In the genomic region with DNA sequence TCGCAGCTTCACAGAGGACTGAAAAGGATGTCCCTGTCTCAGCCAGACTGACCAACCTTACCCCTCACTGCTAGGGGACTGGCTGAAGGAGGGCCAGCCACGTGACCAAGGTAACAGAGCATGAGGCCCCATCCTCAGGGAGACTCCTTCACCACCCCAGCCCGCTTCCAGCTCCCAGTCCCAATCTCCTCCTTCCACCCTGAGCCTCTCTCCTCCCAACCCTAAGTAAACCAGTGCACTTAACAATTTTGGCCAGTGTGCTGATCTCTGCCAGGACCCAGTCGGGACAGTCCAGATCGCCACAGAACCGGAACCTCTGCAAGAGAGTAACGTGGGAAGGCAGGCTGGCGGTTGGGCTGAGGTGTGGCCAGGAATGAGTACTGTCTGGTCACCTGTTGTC, we compare ENCODE assay signal across 12 mouse cellular contexts. TPM values are rescaled to one million over a fixed set of nuclear protein-coding genes. Genes with fewer than 3 reads are reported as not detected.
DNase-seq lines count a peak whose midpoint lies in the region; ATAC-seq and TF ChIP-seq lines count a peak whose summit lies in the region.
"Had no signal": no experiment of that assay in that cellular context is flagged by ENCODE, and none has a peak within 500 bp of the region (broad histone marks: within the 10 kb centered on the region; RNA-seq: fewer than 3 reads in every experiment).

No protein-coding gene starts in this region.

- no peaks in the 10 kb centered on the region for H3K9me3 ChIP-seq in kidney, embryonic 15.5 days (replicated peaks)
- H3K9me3 ChIP-seq in hindbrain, embryonic 11.5 days (ENCODE audit: control insufficient read depth, low read length): no peaks in the 10 kb centered on the region
- H3K9me3 ChIP-seq in midbrain, embryonic 15.5 days: no peaks in the 10 kb centered on the region

- H3K9ac ChIP-seq in kidney, embryonic 15.5 days: no peak overlapping the region
- H3K9ac ChIP-seq in hindbrain, embryonic 11.5 days (ENCODE audit: low read depth, low read length): no peak overlapping the region
- 0 out of 2 replicates have a peak overlapping the region, but pooled peaks have one; percentile 62 for H3K9ac ChIP-seq in midbrain, embryonic 15.5 days

- no peak for DNase-seq in kidney, adult 9 months
- no peak for DNase-seq in hindbrain, embryonic 11.5 days (ENCODE audit: low spot score)
- DNase-seq in frontal cortex, postnatal 25 days (ENCODE audit: low spot score in 2 of 2): no peak
- no peak for DNase-seq in embryo, embryonic 10 days (ENCODE audit: low spot score)
- no peak for DNase-seq in ovary, postnatal 36 days (ENCODE audit: low spot score)
- DNase-seq: adrenal gland, adult 2 months; heart, adult 18-20 months; kidney, postnatal 36 days; lung, adult 18-20 months had no signal

- H3K27ac ChIP-seq in kidney, embryonic 15.5 days: no peak overlapping the region
- H3K27ac ChIP-seq in cortical plate, adult 2 months (ENCODE audit: insufficient read depth, low read length): no peak overlapping the region
- no peak overlapping the region for H3K27ac ChIP-seq in hindbrain, embryonic 11.5 days (ENCODE audit: low read depth, low read length)
- no peak overlapping the region for H3K27ac ChIP-seq in midbrain, embryonic 15.5 days

- H3K36me3 ChIP-seq in kidney, embryonic 15.5 days: peaks cover 15% of the 10 kb centered on the region
- no peaks in the 10 kb centered on the region for H3K36me3 ChIP-seq in hindbrain, embryonic 11.5 days (ENCODE audit: control insufficient read depth, insufficient read depth, low read length)
- H3K36me3 ChIP-seq in midbrain, embryonic 15.5 days (replicated peaks): 0 out of 2 replicates have a peak, but pooled peaks cover 8% of the 10 kb centered on the region

- 0 out of 2 replicates have a peak overlapping the region, but pooled peaks have one; percentile 89 for H3K4me3 ChIP-seq in kidney, embryonic 15.5 days (replicated peaks)
- peak overlapping the region; percentile 78 for H3K4me3 ChIP-seq in cortical plate, adult 2 months (ENCODE audit: insufficient read depth, low read length)
- no peak overlapping the region for H3K4me3 ChIP-seq in hindbrain, embryonic 11.5 days (ENCODE audit: low read depth, low read length)
- no peak overlapping the region; the same call in 1 of the 2 replicates for H3K4me3 ChIP-seq in midbrain, embryonic 15.5 days

- H3K4me2 ChIP-seq in kidney, embryonic 15.5 days: peak overlapping the region; percentile 93; the same call in 1 of the 2 replicates
- peak overlapping the region; percentile 79; the same call in 1 of the 2 replicates for H3K4me2 ChIP-seq in hindbrain, embryonic 11.5 days (replicated peaks; ENCODE audit: low read depth, low read length)
- H3K4me2 ChIP-seq in midbrain, embryonic 15.5 days: peak overlapping the region; percentile 83

- 89% methylated on average over 8 of the region's 8 CpGs for WGBS in kidney, embryonic 15.5 days
- 90% methylated on average over 8 of the region's 8 CpGs for WGBS in hindbrain, embryonic 11.5 days
- 86% methylated on average over 8 of the region's 8 CpGs for WGBS in midbrain, embryonic 15.5 days

- peaks cover 14% of the 10 kb centered on the region for H3K4me1 ChIP-seq in kidney, embryonic 15.5 days
- H3K4me1 ChIP-seq in cortical plate, adult 2 months (ENCODE audit: control insufficient read depth, insufficient read depth, low read length): peaks cover 6% of the 10 kb centered on the region
- no peaks in the 10 kb centered on the region for H3K4me1 ChIP-seq in hindbrain, embryonic 11.5 days (replicated peaks; ENCODE audit: control insufficient read depth, insufficient read depth, low read length)
- peaks cover 24% of the 10 kb centered on the region for H3K4me1 ChIP-seq in midbrain, embryonic 15.5 days

- no peak for ATAC-seq in kidney, embryonic 15.5 days (replicated peaks; ENCODE audit: low FRiP score)
- no peak for ATAC-seq in hindbrain, embryonic 11.5 days (ENCODE audit: low FRiP score)
- ATAC-seq in midbrain, embryonic 15.5 days (replicated peaks): no peak

- TF ChIP-seq POLR2A in cortical plate, adult 2 months (IDR thresholded peaks at IDR 0.05; ENCODE audit: extremely low read depth, insufficient read depth, low read length): no peak

- no peak for TF ChIP-seq CTCF in cortical plate, adult 2 months (IDR thresholded peaks at IDR 0.05; ENCODE audit: extremely low read depth, insufficient read depth, low read length)

- no peaks in the 10 kb centered on the region for H3K27me3 ChIP-seq in kidney, embryonic 15.5 days
- no peaks in the 10 kb centered on the region for H3K27me3 ChIP-seq in hindbrain, embryonic 11.5 days (ENCODE audit: control insufficient read depth, insufficient read depth, low read length)
- no peaks in the 10 kb centered on the region for H3K27me3 ChIP-seq in midbrain, embryonic 15.5 days (replicated peaks)

RNA-seq across cellular contexts. Expression of a gene that starts 1.3 kb away (rescaled TPM):
- 104 and 105 TPM in 2 replicates for polyA plus RNA-seq in kidney, embryonic 15.5 days (2015; fragmentation: Nextera tagmentation; extraction: Ambion mirVana)
- polyA plus RNA-seq in cortical plate, adult 2 months (2012; rRNA removed): 184 and 186 TPM in 2 replicates
- polyA plus RNA-seq in hindbrain, embryonic 11.5 days (2014; fragmentation: Nextera tagmentation; extraction: Ambion mirVana): 104 TPM in 2 replicates
- polyA plus RNA-seq in midbrain, embryonic 15.5 days (2015; fragmentation: Nextera tagmentation; extraction: Ambion mirVana): 196 and 201 TPM in 2 replicates

RNA-seq across cellular contexts. Expression of a gene that starts 8.7 kb away (rescaled TPM):
- polyA plus RNA-seq in kidney, embryonic 15.5 days (2015; fragmentation: Nextera tagmentation; extraction: Ambion mirVana): 8.3 and 9.7 TPM in 2 replicates
- polyA plus RNA-seq in cortical plate, adult 2 months (2012; rRNA removed): 15.3 and 16.7 TPM in 2 replicates
- polyA plus RNA-seq in hindbrain, embryonic 11.5 days (2014; fragmentation: Nextera tagmentation; extraction: Ambion mirVana): 5.3 and 6.3 TPM in 2 replicates
- 9.9 and 10.5 TPM in 2 replicates for polyA plus RNA-seq in midbrain, embryonic 15.5 days (2015; fragmentation: Nextera tagmentation; extraction: Ambion mirVana)

RNA-seq across cellular contexts. Expression of a gene that starts 26.3 kb away (rescaled TPM):
- 80.8 and 95.2 TPM in 2 replicates for polyA plus RNA-seq in kidney, embryonic 15.5 days (2015; fragmentation: Nextera tagmentation; extraction: Ambion mirVana)
- 234 and 251 TPM in 2 replicates for polyA plus RNA-seq in cortical plate, adult 2 months (2012; rRNA removed)
- polyA plus RNA-seq in hindbrain, embryonic 11.5 days (2014; fragmentation: Nextera tagmentation; extraction: Ambion mirVana): 19.2 and 22.3 TPM in 2 replicates
- polyA plus RNA-seq in midbrain, embryonic 15.5 days (2015; fragmentation: Nextera tagmentation; extraction: Ambion mirVana): 102 and 109 TPM in 2 replicates

Comparison
In these comparisons a context has a peak if more than half of its experiments do, and no peak if none do; other contexts are left out.
1. H3K4me3 ChIP-seq: peak in kidney, embryonic 15.5 days (single experiment) and cortical plate, adult 2 months (single experiment); none in hindbrain, embryonic 11.5 days (single experiment) and midbrain, embryonic 15.5 days (single experiment).
2. Peak in every context shown above with its lines, with median percentiles within 50 percentile points of each other: H3K4me2 ChIP-seq.